Mouse (Mus musculus) heart, adult 2 months (tissue): Measurements from ENCODE around the gene Nlgn2.

Experiments used
- EP300 ChIP-seq: fragments of 200-500 bp; IDR thresholded peaks from 2 replicates; pipeline ENCODE4 v1.6.1; 2011; ENCODE audit warnings: low read depth, low read length, control low read depth; ENCODE audit not compliant: insufficient read depth
- POLR2A ChIP-seq: fragments of 200-500 bp; IDR thresholded peaks from 2 replicates; pipeline ENCODE4 v1.6.1; 2011; ENCODE audit warnings: mild to moderate bottlenecking, low read depth, low read length, control low read depth; ENCODE audit not compliant: insufficient read depth

- TF ChIP-seq EP300 (no peak), POLR2A (peak; percentile 91)
Measured at GRCm38 (mm10) chr11:69846198-69846680, 8.7 kb upstream of the Nlgn2 start, which contains the start of gene Plscr3.
